Mouse (Mus musculus) layer of hippocampus, adult 9-10 months (tissue): ENCODE data around the gene Abtb2.
A peak's percentile ranks its signal among the peaks of the same experiment; 100 is the strongest.

ENCODE experiments used
- DNase-seq: peaks from one replicate; pipeline ENCODE4 v3.0.0; 2022; ENCODE audit warnings: low spot score

Abtb2 gene

DNA sequence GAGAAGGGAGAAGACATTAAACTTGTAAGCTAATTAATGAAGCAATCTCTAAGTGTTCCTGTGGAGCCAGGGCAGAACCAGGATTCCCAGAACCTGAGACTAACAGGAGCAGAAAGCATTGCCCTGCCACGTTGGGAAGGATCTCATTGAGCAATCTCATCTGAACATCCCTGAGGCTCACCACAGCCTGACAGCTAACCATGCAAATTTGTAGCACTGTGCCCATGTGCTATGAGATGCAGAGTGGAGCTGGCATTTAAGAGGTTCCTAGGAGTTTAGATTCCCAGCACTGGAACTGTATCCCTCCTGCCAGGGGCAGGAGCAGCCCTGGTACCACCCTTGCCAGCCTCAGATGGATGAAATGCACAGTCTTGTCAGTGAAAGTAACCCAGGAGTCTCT, 95.6 kb downstream of the Abtb2 start:
- no peak for DNase-seq

DNA sequence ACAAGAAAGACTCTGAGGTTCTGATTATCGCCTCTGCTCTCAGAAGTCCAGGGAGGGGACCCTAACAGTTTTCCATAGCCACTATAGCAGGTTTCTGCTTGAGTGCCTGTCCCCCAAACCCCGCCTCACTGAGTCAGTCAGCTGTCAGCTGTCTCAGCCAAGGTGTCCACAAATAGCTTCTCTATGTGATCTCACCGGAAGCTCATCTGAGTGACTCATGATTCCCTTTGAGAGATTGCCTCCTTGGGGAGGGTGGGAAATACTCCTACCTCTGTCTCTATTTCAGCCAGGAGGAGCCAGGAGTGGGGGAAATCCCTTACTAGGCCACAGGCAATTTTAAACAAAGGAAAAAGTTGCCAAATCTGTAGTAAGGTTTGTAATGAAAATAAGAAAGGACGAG, 96.0 kb downstream of the Abtb2 start:
- DNase-seq, result no peak

GRCm38 (mm10) chr2:103664341-103664740, 98.2 kb downstream of the Abtb2 start:
- no peak for DNase-seq

DNA sequence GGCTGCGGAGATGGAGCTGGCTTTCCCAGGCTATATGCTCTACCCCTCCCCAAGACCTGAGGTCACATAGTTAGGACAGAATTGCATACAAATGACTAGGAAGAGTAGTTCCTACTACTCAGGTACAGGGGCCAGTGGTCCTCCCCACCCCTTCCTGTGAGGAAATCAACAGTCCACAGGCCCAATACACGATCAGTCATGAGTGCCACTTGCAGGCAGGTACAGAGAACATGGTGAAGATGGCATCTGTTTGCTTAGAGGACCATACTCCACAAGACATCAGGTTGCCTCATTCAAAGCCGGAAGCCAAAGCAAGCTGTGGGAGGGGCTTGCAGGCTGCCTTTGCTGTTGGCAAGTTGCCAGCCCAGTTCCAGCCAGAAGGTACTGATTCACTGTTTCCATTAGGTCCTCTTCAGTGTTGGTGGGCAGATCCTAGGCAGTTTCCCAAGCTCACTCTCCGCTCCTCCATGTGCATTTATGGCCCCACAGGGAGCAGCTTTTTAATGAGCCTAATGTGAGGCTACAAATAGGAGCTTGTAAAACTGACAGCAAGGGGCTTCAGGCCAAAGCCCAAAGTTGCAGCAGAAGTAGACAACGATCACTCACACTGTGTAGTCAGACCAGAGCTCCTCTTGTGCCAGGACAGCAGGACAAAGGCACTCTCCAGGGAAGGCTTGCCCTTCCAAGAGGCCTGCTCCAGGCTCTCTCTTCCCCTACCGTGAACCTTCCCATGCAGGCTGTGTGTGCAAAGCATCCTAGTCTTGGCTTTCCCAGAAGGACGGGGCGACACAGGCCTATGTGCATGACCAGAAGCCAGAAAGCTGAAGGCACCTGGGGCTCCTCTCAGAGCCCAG, 102.1 kb downstream of the Abtb2 start:
- no peak for DNase-seq

DNA sequence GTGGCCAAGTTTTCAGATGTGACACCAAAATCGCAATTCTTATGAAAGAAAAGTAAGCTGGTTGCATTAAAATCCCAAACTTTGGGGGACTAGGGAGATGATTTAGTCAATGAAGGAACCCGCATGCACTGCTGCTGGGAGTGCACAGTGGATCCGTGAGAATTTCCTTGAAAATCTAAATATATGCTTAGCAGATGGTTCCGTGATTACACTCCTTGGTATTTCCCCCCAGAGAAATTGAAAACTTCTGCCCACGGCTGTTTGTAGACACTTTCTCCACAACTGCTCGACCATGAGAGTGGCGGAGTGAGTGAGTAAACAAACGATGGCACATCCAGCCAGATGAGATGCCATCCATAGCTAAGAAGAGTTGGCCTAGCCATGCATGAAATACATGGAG, 102.8 kb downstream of the Abtb2 start:
- no peak for DNase-seq

GRCm38 (mm10) chr2:103669561-103669960, 103.5 kb downstream of the Abtb2 start:
- no peak for DNase-seq

GRCm38 (mm10) chr2:103670276-103670680, 104.2 kb downstream of the Abtb2 start:
- DNase-seq, result peak; percentile 50

DNA sequence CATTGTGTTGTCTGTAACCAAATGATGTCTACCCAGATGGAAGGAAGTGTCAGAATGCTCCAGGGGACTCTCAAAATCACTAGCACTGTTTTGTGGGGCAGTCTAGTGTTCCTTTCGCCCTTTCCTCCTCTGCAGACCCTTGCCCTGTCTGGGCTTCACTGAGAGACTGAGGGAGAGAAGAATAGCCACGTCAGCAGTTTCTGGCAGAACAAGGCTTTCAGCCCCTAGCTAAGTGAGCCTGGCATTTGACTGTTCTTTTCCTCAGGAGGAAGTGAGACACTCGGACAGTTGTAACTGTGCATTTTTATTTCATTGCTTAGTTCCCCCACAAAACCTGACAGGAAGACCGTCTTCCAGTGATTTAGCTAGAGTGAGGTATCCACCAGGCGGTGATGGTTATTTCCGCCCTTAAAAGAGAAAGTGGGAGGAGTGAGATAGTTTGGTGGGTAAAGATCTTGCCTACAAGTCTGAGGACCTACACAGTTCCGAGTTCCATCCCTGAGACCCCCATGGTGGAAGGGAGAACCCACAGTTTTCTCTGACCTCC, 106.5 kb downstream of the Abtb2 start:
- DNase-seq, result no peak

DNA sequence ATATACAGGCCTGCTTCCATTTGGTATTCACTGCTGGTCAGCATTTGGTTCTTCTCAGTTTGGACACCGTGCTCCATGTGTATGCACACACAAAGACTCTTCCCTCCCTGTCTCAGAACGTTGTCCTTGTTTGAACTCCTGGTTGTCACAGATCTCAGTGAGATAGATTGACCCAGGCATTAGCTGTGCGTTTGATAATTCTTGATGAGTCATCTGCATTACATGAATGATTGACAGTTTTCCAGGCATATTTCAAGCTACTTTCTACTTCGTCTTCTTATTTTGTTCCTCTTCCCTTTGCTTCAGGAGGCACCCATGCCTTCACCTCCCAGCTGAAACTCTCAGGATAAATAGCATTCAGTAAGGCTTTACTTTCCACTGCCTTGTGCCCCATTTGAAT, 107.5 kb downstream of the Abtb2 start:
- DNase-seq, result no peak

DNA sequence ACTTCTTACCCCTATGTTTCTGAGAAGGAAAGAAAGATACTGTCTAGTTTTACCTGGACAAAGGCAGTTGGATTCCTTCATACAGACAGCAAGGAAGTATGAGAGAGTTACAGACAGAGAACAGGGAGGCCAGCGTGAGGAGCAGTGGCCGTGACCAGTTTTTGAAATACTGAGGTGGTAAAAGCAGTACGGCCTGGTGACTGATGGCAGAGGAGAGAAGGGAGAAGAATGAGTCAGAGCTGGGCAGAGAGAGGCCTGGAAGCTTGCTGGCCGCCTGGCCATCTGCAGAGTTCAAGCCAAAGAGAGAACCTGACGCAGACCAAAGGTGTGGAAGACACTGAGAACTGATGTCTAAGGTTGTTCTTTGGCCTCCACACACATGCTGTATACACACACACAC, 109.3 kb downstream of the Abtb2 start:
- DNase-seq, result no peak

- DNase-seq, result no peak
Measured at GRCm38 (mm10) chr2:103676808-103677207, 110.7 kb downstream of the Abtb2 start.

GRCm38 (mm10) chr2:103677614-103678369, 111.7 kb downstream of the Abtb2 start:
- DNase-seq, result no peak

DNA sequence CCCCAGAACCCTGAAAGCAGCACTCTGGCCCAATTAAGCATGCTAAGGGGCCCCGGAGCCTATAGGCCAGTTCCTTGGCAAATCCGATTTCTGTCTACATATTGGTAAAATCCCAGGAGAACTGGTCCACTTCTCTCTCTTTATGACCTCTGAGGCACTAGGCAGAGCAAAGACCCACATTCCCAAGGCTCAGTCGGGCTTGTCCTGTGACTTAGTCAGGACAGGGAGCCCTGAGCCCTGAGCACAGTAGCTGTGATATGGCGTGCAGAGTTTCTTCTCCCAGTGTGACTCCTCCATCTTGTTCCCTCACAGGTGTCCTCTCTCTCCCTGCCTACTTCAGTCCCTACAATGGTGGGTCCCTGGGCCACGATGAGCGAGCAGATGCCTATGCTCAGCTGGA, 112.3 kb downstream of the Abtb2 start:
- DNase-seq, result no peak

DNA sequence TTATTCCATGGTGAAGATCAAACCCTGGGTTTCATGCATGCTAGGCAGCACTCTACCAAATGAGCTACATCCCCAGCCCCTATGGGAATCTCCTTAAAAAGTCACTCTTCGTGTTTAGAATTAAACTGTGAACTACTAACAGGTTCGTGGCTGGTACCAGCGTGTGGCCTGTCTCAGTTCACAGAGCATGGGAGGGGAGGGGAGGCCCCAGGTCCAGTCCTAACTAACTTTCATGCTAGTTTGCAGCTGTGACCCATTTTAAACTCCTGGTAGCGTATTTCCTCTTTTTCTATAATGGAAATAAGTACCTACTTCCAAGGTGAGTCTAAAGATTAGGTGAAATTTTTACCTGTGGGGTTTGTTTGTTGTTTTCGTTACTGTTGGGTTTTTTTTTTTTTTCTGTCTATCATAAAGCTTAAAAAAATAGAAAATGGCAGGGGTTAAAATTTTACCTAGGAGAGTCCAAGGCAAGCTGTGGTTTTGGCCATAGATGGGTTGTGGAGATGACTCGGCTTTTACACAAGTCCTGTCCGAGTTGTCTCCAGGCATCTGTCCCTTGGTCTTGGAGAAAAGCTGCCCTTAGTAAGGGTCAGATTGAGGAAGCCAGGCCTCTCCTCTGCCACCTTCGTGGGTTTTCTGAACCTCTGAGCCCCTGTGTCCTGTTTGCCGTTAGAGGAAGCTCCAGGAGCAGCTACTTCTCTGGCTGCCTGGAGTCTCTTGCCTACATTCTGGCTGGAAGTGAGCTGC, 114.4 kb downstream of the Abtb2 start:
- no peak for DNase-seq

GRCm38 (mm10) chr2:103681149-103681548, 115.0 kb downstream of the Abtb2 start:
- DNase-seq, result no peak

DNA sequence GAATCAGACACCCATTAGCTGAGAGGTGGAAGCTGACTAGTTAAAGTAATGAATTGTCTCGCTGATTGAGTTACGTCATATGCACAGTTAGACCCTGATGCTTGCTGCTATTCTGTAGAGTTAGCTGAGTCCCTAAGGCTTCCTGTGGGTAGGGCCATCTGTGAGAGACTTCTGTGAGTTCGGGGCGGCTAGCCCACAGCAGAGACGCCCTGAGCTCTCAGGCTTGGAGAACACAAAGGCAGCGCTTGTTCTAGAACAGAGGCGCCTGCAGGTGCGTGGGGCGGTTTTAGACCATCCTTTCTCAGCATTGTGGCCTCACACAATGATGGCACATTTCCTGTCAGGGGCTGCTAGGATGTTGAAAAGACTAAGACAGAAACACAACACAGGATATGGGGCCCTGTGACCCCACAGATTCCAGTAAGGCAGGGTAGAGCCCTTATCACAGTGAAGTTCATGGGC, 116.2 kb downstream of the Abtb2 start:
- DNase-seq, result no peak

- DNase-seq, result no peak
Measured at GRCm38 (mm10) chr2:103682927-103683442, 116.9 kb downstream of the Abtb2 start.

DNA sequence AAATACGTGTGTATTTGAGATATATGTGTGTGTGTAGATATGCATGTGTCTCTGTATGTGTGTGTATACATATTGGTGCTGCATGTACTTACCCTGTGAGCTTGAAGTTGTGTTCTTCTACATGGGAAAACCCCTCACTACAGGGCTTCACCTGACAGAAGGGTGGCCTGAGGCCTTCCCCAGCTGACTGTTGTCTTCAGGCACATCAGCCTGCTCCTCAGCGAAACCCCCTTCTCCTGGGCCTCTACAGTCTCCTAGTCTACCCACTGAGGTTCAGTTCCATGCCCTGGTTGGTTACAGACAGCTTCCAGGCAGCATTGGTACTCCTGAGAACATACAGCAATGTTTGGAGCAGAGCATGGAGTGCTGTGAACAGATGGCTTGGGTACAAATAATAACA, 118.3 kb downstream of the Abtb2 start:
- no peak for DNase-seq

- DNase-seq, result no peak
Measured at GRCm38 (mm10) chr2:103684926-103685577, 118.9 kb downstream of the Abtb2 start.

DNA sequence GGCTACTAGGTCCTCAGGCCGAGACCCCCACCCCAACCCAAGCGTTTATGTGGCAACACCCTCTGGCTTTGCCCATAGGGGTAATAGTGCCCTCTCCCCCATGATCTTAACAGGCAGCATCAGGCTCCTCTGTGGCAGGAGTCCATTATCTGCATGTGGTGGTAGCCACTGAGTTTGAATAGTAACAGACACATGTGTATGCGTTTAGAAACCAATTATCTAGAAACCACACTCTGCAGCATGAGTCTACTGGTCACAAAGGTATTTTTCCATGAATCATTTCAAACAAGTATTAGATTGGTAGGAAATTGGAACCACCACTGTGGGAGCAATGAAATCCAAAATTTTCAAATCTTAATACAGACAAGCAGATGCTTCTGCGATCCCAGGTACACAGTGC, 119.5 kb downstream of the Abtb2 start:
- no peak for DNase-seq

DNA sequence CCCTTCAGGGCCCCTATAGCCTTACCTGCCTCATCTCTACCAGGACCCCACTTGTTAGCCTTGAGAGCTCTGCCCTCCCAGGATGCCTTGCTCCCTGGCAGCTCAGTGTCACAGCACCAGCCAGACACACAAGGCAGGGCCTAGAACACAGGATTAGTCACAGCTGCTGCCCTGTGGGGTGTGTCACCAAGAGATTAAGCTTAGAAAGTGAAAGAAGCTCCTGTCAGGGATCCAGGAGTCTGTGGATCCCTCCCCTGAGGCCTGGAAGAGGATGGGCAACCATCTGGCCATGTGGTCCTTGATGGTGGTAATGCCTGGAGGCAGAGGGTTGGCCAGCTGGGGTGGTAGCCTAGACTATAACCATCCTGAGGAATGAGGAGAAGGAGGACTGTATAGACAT, 121.0 kb downstream of the Abtb2 start:
- DNase-seq, result no peak

GRCm38 (mm10) chr2:103687888-103688287, 121.8 kb downstream of the Abtb2 start:
- DNase-seq, result no peak
